26 mouse cellular contexts compared by ENCODE assay signal in genomic region chr10:70738686-70739085, GRCm38 (mm10).
A peak's percentile ranks its signal among the peaks of the same experiment; 100 is the strongest.
DNase-seq lines count a peak whose midpoint lies in the region; ATAC-seq and TF ChIP-seq lines count a peak whose summit lies in the region.
"Had no signal": no experiment of that assay in that cellular context is flagged by ENCODE, and none has a peak within 500 bp of the region (broad histone marks: within the 10 kb centered on the region; RNA-seq: fewer than 3 reads in every experiment).

No protein-coding gene starts in this region.

- TF ChIP-seq POLR2A in olfactory bulb, adult 2 months (IDR thresholded peaks at IDR 0.05; ENCODE audit: insufficient read depth, low read depth, low read length), result no peak

- no peak for ATAC-seq in midbrain, embryonic 14.5 days (ENCODE audit: low FRiP score, low TSS enrichment)
- no peak for ATAC-seq in midbrain, embryonic 16.5 days
- no peak for ATAC-seq in lung, postnatal 0 days
- ATAC-seq: intestine, embryonic 15.5 days had no signal

- no peaks in the 10 kb centered on the region for H3K27me3 ChIP-seq in midbrain, embryonic 14.5 days (ENCODE audit: control insufficient read depth, insufficient read depth, low read length)
- H3K27me3 ChIP-seq in midbrain, embryonic 16.5 days (ENCODE audit: control insufficient read depth, insufficient read depth, low read depth, low read length), result no peaks in the 10 kb centered on the region
- H3K27me3 ChIP-seq in lung, postnatal 0 days (replicated peaks; ENCODE audit: insufficient read depth, low read length), result no peaks in the 10 kb centered on the region
- H3K27me3 ChIP-seq: CH12.LX; forebrain, embryonic 12.5 days; forebrain, embryonic 15.5 days; heart, embryonic 13.5 days; hindbrain, embryonic 12.5 days; hindbrain, embryonic 15.5 days; intestine, embryonic 15.5 days had no signal

- intact Hi-C loops in left cerebral cortex, postnatal 36 days (cut with DNase I), result no loop called here

- H3K4me1 ChIP-seq in midbrain, embryonic 14.5 days (ENCODE audit: control insufficient read depth, insufficient read depth, low read length), result no peaks in the 10 kb centered on the region
- H3K4me1 ChIP-seq in midbrain, embryonic 16.5 days (ENCODE audit: control insufficient read depth, insufficient read depth, low read length), result peaks cover 3% of the 10 kb centered on the region
- peaks cover 11% of the 10 kb centered on the region for H3K4me1 ChIP-seq in olfactory bulb, adult 2 months (ENCODE audit: control insufficient read depth, insufficient read depth, low read length)
- no peaks in the 10 kb centered on the region for H3K4me1 ChIP-seq in lung, postnatal 0 days (ENCODE audit: insufficient read depth, low read depth, low read length)
- H3K4me1 ChIP-seq: forebrain, embryonic 12.5 days; forebrain, embryonic 15.5 days; heart, embryonic 10.5 days; hindbrain, embryonic 15.5 days; intestine, embryonic 15.5 days had no signal

- no peak overlapping the region for H3K4me2 ChIP-seq in midbrain, embryonic 14.5 days (ENCODE audit: low read length)
- H3K4me2 ChIP-seq in midbrain, embryonic 16.5 days (ENCODE audit: low read length), result no peak overlapping the region
- H3K4me2 ChIP-seq in lung, postnatal 0 days (replicated peaks; ENCODE audit: low read depth, low read length), result no peak overlapping the region
- H3K4me2 ChIP-seq: forebrain, embryonic 12.5 days; forebrain, embryonic 15.5 days; heart, embryonic 13.5 days; hindbrain, embryonic 12.5 days; hindbrain, embryonic 15.5 days; intestine, embryonic 15.5 days had no signal

- H3K36me3 ChIP-seq in midbrain, embryonic 14.5 days (ENCODE audit: control insufficient read depth, insufficient read depth, low read length), result no peaks in the 10 kb centered on the region
- H3K36me3 ChIP-seq in midbrain, embryonic 16.5 days (ENCODE audit: control insufficient read depth, insufficient read depth, low read length), result no peaks in the 10 kb centered on the region
- H3K36me3 ChIP-seq in lung, postnatal 0 days (ENCODE audit: insufficient read depth, low read length), result no peaks in the 10 kb centered on the region
- H3K36me3 ChIP-seq: forebrain, embryonic 12.5 days; forebrain, embryonic 15.5 days; heart, embryonic 10.5 days; heart, embryonic 13.5 days; hindbrain, embryonic 12.5 days; hindbrain, embryonic 15.5 days; intestine, embryonic 15.5 days had no signal

- no peak overlapping the region for H3K27ac ChIP-seq in midbrain, embryonic 14.5 days (replicated peaks; ENCODE audit: low read depth, low read length)
- no peak overlapping the region for H3K27ac ChIP-seq in midbrain, embryonic 16.5 days (ENCODE audit: low read length)
- peak overlapping the region; percentile 76; the same call in 1 of the 2 replicates for H3K27ac ChIP-seq in olfactory bulb, adult 2 months (ENCODE audit: insufficient read depth, low read depth, low read length)
- H3K27ac ChIP-seq in lung, postnatal 0 days (ENCODE audit: low read length), result no peak overlapping the region
- H3K27ac ChIP-seq: forebrain, embryonic 12.5 days; forebrain, embryonic 15.5 days; heart, adult 2 months; heart, embryonic 10.5 days; heart, embryonic 13.5 days; hindbrain, embryonic 12.5 days; hindbrain, embryonic 15.5 days; intestine, embryonic 15.5 days had no signal

- H3K9me3 ChIP-seq in midbrain, embryonic 14.5 days (ENCODE audit: control insufficient read depth, low read length), result no peaks in the 10 kb centered on the region
- H3K9me3 ChIP-seq in midbrain, embryonic 16.5 days (replicated peaks; ENCODE audit: control insufficient read depth, low read length, poor library complexity, severe bottlenecking), result no peaks in the 10 kb centered on the region
- no peaks in the 10 kb centered on the region for H3K9me3 ChIP-seq in lung, postnatal 0 days (ENCODE audit: low read length)
- H3K9me3 ChIP-seq: forebrain, embryonic 15.5 days; heart, embryonic 10.5 days; heart, embryonic 13.5 days; hindbrain, embryonic 12.5 days; hindbrain, embryonic 15.5 days; intestine, embryonic 15.5 days had no signal

- no peak overlapping the region for H3K9ac ChIP-seq in midbrain, embryonic 14.5 days (replicated peaks; ENCODE audit: low read length)
- H3K9ac ChIP-seq in midbrain, embryonic 16.5 days (ENCODE audit: low read depth, low read length), result no peak overlapping the region
- H3K9ac ChIP-seq in lung, postnatal 0 days (replicated peaks; ENCODE audit: low read depth), result no peak overlapping the region
- H3K9ac ChIP-seq: forebrain, embryonic 12.5 days; forebrain, embryonic 15.5 days; heart, embryonic 13.5 days; hindbrain, embryonic 12.5 days; hindbrain, embryonic 15.5 days; intestine, embryonic 15.5 days had no signal

- no peak for TF ChIP-seq EP300 in lung, postnatal 0 days (IDR thresholded peaks at IDR 0.05)

- peak; percentile 39 for DNase-seq in embryo, embryonic 11 days
- DNase-seq in embryo, embryonic 10 days (ENCODE audit: low spot score), result no peak
- DNase-seq in midbrain, embryonic 14.5 days, result peak; percentile 31
- no peak for DNase-seq in left cerebral cortex, postnatal 36 days (ENCODE audit: low spot score in 2 of 2)
- DNase-seq in lung, postnatal 0 days (ENCODE audit: low spot score), result no peak
- DNase-seq: adrenal gland, postnatal 10 days; B cell, adult 2 months; cerebellum, adult 11 months; cerebellum, adult 8-10 months; cerebellum, postnatal 10 days; cerebellum, postnatal 36 days; gastrocnemius, postnatal 36 days; heart, adult 2 months; heart, postnatal 14 days; heart, postnatal 4 days; kidney, adult 11 months had no signal

- TF ChIP-seq CTCF in olfactory bulb, adult 2 months (IDR thresholded peaks at IDR 0.05; ENCODE audit: insufficient read depth, low read depth, low read length), result no peak
- TF ChIP-seq CTCF in lung, postnatal 0 days (IDR thresholded peaks at IDR 0.05), result no peak

- no peak overlapping the region for H3K4me3 ChIP-seq in midbrain, embryonic 14.5 days (replicated peaks; ENCODE audit: low read depth, low read length)
- H3K4me3 ChIP-seq in midbrain, embryonic 16.5 days (ENCODE audit: low read depth, low read length), result no peak overlapping the region
- no peak overlapping the region for H3K4me3 ChIP-seq in olfactory bulb, adult 2 months (ENCODE audit: insufficient read depth, low read depth, low read length)
- H3K4me3 ChIP-seq in lung, postnatal 0 days (ENCODE audit: low read depth, low read length), result no peak overlapping the region
- H3K4me3 ChIP-seq: forebrain, embryonic 12.5 days; forebrain, embryonic 15.5 days; heart, adult 2 months; heart, embryonic 10.5 days; heart, embryonic 13.5 days; hindbrain, embryonic 12.5 days; hindbrain, embryonic 15.5 days; intestine, embryonic 15.5 days had no signal

Comparison
In these comparisons a context has a peak if more than half of its experiments do, and no peak if none do; other contexts are left out.
1. DNase-seq: peak in embryo, embryonic 11 days (single experiment) and midbrain, embryonic 14.5 days (single experiment); none in embryo, embryonic 10 days (single experiment), left cerebral cortex, postnatal 36 days (0 of 2) and lung, postnatal 0 days (single experiment).